Mouse (Mus musculus) embryo, embryonic 10 days (tissue): ENCODE measurements around the gene Hist1h2bj.
A peak's percentile ranks its signal among the peaks of the same experiment; 100 is the strongest.

Source experiments
- DNase-seq: peaks from one replicate; pipeline ENCODE4 v3.0.0-alpha.2; 2015; ENCODE audit warnings: low spot score

The Hist1h2bj gene

DNA sequence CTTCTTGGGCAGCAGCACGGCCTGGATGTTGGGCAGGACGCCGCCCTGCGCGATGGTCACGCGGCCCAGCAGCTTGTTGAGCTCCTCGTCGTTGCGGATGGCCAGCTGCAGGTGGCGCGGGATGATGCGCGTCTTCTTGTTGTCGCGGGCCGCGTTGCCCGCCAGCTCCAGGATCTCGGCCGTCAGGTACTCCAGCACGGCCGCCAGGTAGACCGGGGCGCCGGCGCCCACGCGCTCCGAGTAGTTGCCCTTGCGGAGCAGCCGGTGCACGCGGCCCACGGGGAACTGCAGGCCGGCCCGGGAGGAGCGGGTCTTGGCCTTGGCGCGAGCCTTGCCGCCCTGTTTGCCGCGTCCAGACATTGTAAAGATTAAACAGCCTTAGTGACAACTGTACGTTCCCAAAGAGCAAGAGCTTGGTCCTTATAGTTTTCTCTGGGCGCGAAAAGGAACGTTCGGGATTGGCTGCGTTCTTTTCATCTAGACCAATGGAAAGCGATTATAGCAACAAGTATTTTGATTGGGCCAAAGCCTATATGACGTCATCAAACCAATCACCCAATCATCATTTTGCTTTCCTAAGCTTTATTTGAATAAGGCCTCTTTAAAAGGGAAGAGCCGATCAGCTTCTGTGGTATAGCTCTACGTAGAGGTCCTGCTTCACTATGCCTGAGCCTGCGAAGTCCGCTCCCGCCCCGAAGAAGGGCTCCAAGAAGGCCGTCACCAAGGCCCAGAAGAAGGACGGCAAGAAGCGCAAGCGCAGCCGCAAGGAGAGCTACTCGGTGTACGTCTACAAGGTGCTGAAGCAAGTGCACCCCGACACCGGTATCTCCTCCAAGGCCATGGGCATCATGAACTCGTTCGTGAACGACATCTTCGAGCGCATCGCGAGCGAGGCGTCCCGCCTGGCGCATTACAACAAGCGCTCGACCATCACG is at the start of gene Hist1h2bj, which contains the start of gene Hist1h2ag:
Gene Hist1h2bj, plus strand, starts transcription at position 647 of the 935 bp plus-strand sequence.
Gene Hist1h2ag, minus strand, starts transcription at position 377 of the 935 bp plus-strand sequence.
- peak; percentile 97 for DNase-seq

DNA sequence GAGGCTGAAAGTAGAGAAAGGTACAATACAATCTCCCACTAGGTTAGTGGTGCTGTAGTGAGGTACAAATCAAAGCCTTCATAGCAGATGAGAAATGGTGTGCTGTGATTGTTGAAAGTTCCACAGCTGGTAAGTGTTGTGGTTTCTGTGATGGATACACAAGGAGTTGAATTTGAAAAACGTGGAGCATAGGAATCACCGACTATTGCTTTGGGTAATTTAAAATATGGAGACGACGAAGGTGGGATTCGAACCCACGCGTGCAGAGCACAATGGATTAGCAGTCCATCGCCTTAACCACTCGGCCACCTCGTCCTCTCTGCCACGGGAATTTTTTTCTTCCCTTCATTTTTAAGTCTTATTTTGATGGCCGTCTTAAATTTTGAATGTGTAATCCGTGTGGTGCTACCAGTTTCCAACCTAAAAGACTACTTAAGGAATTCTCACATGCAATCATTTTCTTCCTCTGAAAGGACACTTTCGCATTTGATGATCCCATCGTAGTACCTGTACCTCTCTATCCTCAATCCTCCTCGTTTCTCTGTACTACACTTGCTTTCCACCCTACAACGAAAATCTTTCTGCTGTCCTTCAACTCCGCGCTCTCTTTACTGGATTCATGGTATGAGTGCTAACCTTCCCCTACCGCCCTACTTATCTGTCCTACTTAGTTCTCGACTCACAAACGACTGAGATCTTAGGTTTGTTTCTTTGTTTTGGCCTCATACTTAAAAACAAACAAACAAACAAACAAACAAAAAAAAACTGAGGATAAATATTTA is 48.9 kb upstream of the Hist1h2bj start:
- DNase-seq: peak; percentile 82

DNA sequence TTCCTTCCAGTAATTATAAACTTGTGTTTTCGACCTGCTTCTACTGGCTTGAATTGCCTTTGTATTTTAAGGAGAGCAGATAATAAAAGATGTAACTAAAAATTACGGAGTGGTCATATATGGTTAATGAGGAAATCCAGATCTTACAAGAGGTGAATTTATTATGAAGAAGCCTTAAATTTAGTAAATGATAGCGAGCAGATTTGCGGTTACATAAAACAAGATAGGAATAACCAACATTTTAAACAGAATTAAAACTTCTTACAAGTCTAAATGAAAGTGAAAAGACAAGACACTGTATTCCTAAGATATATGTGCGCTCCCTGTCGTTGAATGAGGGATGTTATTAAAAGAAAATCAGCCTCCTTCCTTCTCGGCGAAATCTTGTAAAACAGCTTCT is 48.1 kb upstream of the Hist1h2bj start:
- DNase-seq: peak; percentile 33

DNA sequence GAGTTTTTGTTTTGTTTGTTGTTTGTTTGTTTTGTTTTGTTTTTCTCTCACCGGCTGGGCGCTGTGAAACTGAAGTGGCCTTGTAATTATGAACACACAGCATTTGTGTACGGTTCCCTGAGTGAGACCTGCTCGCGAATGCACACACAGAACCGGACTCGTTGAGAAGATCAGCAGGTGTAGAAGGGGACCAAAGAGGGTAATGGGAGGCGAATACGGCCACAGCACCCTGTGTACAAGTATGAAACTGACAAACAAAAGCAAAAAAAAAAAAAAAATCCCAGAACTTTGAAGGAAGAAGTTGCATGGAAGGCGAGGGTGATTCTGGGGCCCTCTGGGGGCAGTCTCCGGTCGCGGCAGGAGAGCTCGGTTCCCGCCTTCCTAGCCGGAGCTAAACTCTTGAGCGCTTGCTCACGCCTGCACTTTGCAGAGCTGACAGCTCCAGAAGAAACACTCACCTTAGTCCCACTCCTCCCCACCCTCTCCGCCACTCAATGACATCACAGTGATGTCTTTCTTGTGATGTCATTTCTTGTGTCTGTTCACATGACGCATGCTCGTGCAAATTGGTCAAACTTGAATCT is 47.6 kb upstream of the Hist1h2bj start:
- peak; percentile 75 for DNase-seq

DNA sequence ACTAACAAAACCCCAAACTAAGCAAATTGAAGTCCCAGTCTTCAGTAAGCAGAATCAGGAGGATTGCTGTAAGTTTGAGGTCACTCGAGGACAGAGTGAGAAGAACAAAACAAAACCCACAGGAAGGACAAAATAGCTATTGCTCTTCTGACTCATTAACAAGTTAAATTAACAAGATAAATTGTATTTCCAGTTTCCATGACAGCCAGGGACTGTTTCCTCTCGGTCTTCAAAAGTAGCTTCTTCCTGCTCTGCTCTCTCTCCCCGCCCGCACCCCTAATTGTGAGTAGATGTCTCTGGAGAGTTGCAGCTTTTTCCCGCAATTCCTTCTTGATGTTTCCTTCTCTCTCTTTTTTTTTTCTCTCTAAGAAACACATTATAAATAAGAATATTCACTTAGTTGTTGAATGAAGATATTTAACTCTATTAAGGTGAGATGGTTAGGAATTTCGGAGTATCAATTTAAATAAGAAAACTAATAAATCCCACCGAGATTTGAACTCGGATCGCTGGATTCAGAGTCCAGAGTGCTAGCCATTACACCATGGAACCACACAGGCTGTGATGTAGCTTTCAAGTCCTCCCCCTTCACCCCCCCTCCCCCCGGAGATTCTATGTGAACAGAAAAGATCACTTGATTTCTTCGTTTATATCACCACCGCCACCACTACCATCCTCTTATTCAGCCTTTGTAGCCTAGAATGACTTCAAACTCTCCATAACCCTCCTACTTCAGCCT is 46.7 kb upstream of the Hist1h2bj start:
- DNase-seq: peak; percentile 66

DNA sequence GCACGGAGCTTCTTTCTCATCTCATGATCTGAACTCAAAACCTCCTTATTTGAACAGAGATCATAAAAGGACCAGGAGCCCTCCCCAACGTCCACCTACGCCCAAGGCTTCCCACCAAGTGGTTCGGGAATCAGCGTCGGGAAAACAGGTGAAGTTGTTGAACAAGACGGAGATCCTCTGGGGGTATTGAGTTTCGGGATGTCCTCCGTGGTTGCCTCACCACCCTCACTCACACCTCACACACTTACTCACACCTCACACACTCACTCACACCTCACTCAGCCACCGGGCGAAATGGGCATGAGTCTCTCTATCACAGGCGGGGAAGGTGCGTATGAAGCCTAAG is 46.2 kb upstream of the Hist1h2bj start:
- no peak for DNase-seq

DNA sequence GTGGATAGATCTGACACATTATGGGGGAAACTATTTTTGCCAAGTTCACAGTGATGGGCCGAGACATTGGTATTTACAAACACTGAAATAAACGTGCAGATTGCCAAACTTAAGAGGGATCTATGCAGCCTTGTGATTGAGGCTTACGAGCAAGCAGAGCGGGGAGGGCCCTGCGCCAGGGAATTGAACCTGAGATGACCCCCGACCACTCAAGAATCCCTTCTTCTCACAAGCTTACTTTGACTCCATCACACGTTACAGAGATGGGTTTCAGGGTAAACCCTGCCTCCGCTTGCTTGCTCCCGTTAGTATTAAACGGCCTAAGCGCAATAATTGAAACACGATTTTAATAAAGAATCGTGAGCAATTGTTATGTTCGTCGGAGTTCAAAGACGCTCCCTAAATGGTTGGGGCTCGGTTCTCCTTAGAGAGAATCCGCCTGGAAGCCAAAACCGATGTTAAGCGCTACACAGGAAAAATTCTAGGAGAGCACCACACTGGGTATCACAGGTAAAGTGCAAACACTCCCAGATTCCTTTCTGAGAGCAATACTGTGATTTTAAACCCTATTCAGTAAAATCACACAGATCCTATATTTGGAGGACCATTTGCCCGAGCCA is 45.7 kb upstream of the Hist1h2bj start:
- no peak for DNase-seq

DNA sequence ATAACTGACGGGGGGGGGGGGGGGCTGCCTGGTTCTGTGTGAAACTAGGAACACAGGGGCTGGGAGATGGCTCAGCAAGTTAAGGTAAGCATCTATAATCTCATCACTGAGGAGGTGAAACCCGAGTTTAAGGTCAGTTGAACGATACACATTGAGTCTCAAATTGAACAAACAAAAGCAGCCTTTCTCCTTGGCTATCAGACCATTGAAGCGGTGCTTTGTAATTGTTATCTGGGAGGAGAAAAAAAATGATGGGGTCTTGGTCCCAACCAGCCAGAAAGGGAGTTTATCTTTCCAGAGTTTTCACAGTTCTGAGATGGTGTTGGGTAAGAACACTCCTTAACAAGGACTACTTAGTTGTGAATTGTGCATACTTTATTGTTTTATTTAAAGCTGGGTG is 45.2 kb upstream of the Hist1h2bj start:
- no peak for DNase-seq

DNA sequence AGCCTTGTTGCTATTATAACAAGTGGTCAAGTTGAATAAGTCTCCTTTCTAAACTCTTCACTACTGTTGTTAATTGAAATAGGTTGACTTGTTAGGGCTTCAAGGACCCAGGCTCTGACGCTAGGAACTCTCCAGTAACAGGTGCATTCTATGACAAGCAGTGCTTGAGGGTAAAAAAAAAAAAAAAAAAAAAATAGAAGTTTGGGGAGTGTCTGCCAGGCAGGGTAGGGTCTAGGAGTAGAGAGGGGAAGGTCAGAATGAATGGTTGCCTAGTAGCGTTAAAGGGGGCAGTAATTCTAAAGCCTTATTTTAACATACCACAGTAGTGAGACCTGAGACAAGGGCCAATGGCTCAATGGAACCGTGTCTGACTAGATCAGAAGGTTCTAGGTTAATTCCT is 44.6 kb upstream of the Hist1h2bj start:
- DNase-seq: no peak

DNA sequence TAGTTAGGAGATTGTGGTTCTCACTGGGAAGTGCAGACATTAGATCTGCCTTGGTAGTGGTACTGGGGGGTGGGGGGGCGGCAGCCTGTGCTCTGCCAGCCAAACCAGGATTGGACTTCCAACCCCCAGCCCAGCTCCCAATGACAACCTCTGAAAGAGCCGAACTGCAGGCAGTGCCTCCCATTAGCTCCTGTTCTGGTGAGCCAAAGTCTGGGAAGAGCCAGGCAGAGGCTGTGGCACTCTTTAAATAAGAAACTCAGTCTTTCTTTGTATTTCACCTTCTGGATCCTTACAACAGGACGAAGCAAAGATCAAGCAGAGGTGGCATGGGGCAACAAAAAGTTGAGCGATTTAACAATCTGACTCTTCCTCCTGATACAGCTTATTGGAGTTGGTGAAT is 43.9 kb upstream of the Hist1h2bj start:
- no peak for DNase-seq

DNA sequence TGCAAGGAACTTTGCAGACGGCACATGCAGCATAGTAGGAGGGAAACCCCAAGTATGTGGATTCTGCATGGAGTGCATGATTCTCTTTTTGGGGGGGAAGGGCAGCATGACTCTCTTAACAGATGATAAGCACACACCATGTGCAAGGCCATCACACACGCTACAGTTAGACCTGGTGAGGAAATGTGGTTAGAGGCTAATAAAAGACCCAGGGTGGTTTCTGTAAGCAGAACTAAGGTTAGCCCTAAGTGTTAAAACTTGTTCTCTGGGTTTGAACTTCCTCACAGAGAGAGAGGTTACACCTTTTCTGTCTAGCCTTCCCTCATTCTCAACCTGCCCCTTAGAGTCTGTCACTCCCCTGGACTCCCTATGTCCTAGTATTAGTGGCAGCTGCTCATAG is 41.7 kb upstream of the Hist1h2bj start:
- no peak for DNase-seq

DNA sequence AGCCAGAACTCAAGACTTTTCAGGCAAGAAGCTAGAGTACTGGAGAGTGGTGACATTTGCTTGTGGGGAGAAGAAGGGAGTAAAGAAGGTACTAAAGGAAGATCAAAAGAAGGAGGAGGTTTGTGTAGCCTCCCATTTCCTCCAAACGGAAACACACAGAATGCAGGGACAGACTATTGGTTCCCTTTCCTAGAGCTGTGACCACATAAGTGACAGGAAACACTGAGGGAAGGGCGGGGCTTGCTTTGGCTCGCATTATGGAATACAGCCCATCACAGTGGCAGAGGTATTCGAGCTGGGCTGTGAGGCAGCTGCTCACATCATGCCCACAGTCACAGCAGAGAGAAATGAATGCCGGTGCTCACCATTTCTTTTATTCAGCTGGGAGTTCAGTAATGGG is 41.2 kb upstream of the Hist1h2bj start:
- no peak for DNase-seq

DNA sequence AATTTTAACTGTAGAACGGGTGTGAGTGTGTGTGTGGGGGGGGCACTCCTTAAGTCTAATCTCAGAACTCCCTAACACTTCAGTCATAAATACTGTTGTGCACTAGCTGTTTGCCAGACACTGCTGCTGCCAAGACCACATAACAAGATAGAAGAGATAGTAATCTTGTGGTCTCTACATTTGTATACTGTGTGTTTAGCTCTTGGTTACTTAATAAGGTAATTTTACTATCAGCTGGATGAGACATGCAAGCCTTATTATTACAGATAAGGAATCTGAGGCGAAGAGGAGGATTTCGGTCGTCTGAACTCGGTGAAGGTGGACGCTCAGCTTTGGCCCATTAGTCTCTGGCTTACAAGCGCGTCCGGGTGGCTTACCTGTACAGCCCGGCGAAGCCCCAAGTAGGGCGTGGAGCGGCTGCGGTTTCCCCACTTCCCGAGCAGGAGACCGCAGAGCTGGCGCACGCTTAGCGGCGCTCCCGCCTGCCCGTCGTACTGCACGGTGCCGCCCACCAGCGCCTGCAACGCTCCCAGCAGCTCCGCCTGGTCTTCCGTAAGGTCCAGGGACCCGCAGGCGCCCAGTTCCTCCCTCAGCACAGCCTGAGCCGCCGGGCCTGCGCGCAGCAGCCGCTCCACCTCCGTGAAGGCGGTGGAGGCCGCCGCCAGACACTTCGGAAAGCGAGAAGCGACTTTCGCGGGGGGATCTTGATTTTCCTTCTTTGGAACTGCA is 37.2 kb upstream of the Hist1h2bj start:
- peak; percentile 64 for DNase-seq

DNA sequence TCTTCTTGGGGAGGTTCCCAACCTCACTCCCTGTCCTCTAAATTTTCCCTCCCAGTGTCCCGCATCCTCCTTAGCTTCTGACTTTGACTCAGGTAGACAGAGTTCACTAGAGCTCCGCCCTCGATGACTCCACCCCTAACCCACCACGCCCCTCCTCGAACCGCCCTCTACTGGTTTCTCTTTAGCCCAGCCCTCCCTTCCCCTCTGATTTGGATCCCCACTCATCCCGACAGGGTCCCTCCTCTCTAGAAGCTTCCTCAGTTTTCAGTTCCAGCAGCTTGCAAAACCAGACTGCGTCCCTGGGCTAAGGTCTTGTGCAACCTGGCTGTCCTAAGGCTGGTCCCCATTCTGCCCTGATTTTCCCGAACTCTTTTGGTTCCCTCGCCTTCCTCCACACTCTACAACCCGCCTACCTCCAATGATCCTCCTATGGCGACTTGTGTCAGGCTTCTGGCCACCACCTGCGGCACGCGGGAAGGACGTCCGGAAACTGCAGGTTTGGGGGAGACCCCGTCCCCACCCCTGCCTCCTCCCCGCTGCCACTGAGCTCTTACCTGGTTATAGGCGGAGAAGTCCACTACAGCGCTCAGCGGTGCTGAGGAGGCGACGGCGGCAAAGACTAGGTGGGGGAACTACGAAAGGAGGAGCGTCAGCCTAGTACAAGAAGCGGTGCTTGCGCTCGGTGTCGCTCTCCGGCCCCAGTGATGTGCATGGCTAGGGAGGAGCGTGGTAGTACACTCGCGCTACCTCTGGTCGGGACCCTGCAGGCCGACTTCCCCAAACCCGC is 36.5 kb upstream of the Hist1h2bj start:
- peak; percentile 83 for DNase-seq

DNA sequence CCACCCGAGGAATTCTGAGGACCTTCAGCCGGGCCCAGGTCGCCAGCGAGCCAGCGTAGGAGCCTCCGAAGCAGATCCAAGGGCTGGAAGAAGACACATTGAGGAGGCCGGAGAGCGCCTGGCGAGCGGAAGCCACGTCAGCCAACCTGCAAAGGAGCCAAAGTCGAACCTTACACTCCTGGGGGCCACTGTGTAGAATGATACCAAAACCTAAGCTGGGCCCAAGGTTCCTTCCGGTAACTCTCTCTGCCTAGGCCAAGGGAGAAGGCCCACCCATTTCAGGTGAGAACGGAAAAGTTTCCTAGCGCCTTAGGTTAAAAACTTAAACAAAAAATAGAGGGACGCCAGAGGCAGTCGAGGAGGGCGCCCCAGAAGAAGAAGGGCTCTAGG is 35.9 kb upstream of the Hist1h2bj start:
- peak; percentile 33 for DNase-seq

DNA sequence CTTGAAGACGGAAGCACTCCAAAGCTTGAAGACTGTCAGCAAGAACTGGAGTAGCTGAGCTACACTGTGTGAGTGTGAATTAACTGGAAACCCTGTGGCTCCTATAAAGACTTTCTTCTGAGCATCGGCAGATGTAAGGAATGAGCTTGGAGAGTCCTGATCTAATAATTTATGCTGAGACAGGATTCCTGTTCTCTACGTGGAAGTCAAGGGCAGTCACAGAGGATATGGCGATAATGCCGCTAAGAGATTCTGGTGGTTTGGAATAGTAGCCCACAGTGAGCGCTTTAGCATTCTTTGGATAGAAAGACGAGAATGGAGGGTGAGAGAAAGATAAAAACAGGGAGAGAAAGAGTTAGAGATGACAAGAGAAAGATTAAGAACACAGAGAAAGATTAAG is 35.1 kb upstream of the Hist1h2bj start:
- DNase-seq: no peak

DNA sequence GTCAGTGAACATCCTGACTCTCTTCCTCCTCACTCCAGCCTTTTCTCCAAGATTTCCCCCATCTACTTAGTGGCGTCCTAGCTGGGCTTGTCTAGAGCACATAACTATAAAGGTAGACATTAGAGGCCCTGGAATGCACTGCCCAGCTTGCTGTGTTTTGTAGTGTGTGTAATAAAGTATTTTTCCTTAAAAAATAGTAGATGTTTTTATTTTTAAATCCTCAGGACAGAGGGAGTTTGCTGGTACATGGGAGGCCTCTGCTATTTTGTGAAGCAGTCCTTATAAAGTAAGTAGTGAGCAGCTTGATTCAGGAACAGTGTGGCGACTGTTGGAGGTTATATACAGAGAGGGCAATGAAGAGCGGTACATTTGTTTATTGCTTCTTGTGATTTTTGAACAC is 34.3 kb upstream of the Hist1h2bj start:
- DNase-seq: no peak

DNA sequence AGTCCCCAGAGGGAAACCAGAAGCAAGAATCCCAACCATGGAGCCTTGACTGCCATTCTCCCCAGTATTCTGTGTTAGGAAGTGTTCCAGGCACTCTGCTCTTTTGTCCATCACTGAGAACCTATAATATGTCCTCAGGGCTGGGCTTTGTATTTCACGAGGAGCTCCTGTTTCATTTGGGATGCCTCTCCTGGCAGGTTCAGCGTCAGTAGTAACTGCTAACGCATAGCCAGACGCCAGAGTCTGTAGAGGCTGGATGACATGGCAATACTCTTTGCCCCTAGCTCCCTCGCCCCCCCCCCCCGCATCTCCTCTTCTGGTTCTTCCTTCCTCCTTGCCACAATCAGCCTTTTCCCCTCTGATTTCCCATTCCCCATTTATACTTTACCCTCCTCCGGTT is 33.4 kb upstream of the Hist1h2bj start, which contains the start of gene Prss16:
Gene Prss16, minus strand, starts transcription at position 101 of the 400 bp plus-strand sequence.
- no peak for DNase-seq

DNA sequence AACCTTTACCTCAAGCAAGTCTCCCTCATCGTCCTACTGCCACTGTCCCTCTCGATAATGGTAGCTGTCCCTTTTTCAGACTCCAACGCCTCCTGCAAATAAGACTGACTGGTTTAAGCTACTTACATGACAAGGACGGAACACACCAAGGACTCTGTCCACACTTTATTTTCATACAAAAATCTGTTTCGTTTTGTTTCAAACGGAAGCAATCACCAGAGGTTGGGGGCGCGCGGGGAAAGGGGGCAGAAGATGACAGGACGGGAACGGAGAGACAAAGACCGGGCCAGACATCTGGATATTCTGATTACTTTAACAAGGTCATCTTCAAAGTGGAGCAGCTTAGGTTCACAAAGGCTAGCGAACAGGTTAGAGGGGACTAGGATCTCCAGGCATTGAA is 29.3 kb upstream of the Hist1h2bj start:
- no peak for DNase-seq

DNA sequence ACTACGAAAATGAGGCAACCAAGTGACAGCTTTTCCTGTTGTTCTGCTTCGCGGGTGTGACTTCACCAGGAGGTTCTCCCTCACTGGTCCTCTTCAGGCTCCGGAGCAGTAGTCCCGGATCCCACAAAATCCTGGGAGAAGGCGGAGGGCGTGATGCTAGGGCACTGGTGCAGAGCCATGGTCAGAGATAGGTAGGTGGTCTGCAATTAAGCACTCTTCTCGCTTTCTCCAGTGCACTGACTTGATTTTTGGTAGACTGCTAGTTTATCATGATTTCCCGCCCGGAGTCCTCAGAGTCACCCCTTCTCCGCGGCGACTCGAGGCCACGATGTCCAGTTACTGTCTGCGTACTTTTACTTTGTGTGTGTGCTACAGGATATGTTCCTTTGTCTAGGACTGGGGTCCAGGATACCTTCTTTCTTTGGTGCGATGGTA is 28.6 kb upstream of the Hist1h2bj start:
- peak; percentile 27 for DNase-seq
